Mouse (Mus musculus) MEL (cell line): ENCODE measurements around the gene Tmem130.

Source experiments
- CTCF ChIP-seq, 3 experiments: IDR thresholded peaks in 2 of 3; conservative IDR thresholded peaks in 1 of 3; 2 replicates each; pipeline ENCODE4 v1.5.1; 2011 to 2012; ENCODE audit warnings: low read length in 3 of 3, low read depth in 2 of 3, mild to moderate bottlenecking in 2 of 3, improper control_type of control experiment in 1 of 3, inconsistent platforms in 1 of 3, mixed read lengths in 1 of 3, moderate library complexity in 1 of 3; ENCODE audit not compliant: control insufficient read depth in 1 of 3, insufficient read depth in 1 of 3, poor library complexity in 1 of 3, severe bottlenecking in 1 of 3
- EP300 ChIP-seq, 2 experiments: IDR thresholded peaks; 2 replicates each; pipeline ENCODE4 v1.6.1; 2011; ENCODE audit warnings: improper control_type of control experiment in 2 of 2, low read length in 2 of 2, low read depth in 1 of 2, mild to moderate bottlenecking in 1 of 2
- HCFC1 ChIP-seq: IDR thresholded peaks from 2 replicates; pipeline ENCODE4 v1.6.1; 2012; ENCODE audit warnings: low read depth, mild to moderate bottlenecking, inconsistent platforms, low read length, improper control_type of control experiment, moderate library complexity
- KAT2A ChIP-seq: conservative IDR thresholded peaks from 2 replicates; pipeline ENCODE4 v1.6.1; 2012; ENCODE audit warnings: low read depth, low read length, improper control_type of control experiment, inconsistent platforms
- MAZ ChIP-seq: IDR thresholded peaks from 2 replicates; pipeline ENCODE4 v1.6.1; 2012; ENCODE audit warnings: low read depth, mild to moderate bottlenecking, inconsistent platforms, low read length, improper control_type of control experiment
- POLR2A ChIP-seq, 2 experiments: IDR thresholded peaks; 2 replicates each; pipeline ENCODE4 v1.6.1; 2011 to 2012; ENCODE audit warnings: low read length in 2 of 2, mild to moderate bottlenecking in 2 of 2, control low read depth in 1 of 2, improper control_type of control experiment in 1 of 2, low read depth in 1 of 2, moderate library complexity in 1 of 2; ENCODE audit not compliant: control insufficient read depth in 1 of 2, insufficient read depth in 1 of 2, poor library complexity in 1 of 2
- POLR2AphosphoS2 ChIP-seq: IDR thresholded peaks from 2 replicates; pipeline ENCODE4 v1.6.1; 2011; ENCODE audit warnings: low read length, improper control_type of control experiment
- SMC3 ChIP-seq: IDR thresholded peaks from 2 replicates; pipeline ENCODE4 v1.6.1; 2011; ENCODE audit warnings: low read depth, low read length, improper control_type of control experiment
- TAL1 ChIP-seq: IDR thresholded peaks from 2 replicates; pipeline ENCODE4 v1.6.1; 2012; ENCODE audit warnings: mild to moderate bottlenecking, inconsistent platforms, low read length, moderate library complexity, mixed read lengths
- TCF12 ChIP-seq: IDR thresholded peaks from 2 replicates; pipeline ENCODE4 v1.6.1; 2014; ENCODE audit warnings: low read depth, mild to moderate bottlenecking, inconsistent platforms, low read length, improper control_type of control experiment, moderate library complexity
- ZMIZ1 ChIP-seq: IDR thresholded peaks from 2 replicates; pipeline ENCODE4 v1.6.1; 2012; ENCODE audit warnings: low read depth, mild to moderate bottlenecking, inconsistent platforms, low read length, improper control_type of control experiment, moderate library complexity

DNA sequence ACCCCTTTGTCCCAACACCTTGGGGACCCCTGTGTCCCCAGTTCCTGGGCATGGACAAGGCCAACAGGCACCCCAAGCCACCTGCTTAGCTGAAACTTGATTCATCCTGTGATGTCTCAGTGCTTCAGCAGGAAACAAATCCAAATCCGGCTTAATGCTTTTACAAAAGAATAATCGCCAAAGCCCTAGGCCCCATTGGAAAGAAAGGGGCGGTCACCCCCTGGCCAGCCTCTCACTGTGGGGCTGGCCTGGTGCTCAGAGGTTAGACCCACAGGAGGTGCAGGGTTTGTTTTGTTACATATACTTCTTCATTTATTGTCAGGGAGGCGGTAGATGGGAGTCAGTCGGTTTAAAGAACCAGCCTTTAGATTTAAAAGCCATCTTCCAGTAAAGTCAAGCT lies 33.4 kb downstream of the Tmem130 start:
- TF ChIP-seq ZMIZ1 (no peak), CTCF (IDR thresholded peaks at IDR 0.05 in 2 of 3, conservative IDR thresholded peaks at IDR 0.05 in 1 of 3; ENCODE audit: control insufficient read depth in 1 of 3, insufficient read depth in 1 of 3, low read depth in 2 of 3, low read length in 3 of 3, poor library complexity in 1 of 3, severe bottlenecking in 1 of 3) (no peak), SMC3 (no peak), EP300 (IDR thresholded peaks at IDR 0.05; ENCODE audit: low read depth in 1 of 2, low read length in 2 of 2) (no peak), KAT2A (no peak), POLR2AphosphoS2 (no peak), MAZ (no peak), POLR2A (IDR thresholded peaks at IDR 0.05; ENCODE audit: control insufficient read depth in 1 of 2, insufficient read depth in 1 of 2, low read depth in 1 of 2, low read length in 2 of 2, poor library complexity in 1 of 2) (no peak), TCF12 (no peak), HCFC1 (no peak), TAL1 (no peak)
